In genomic region chr7:30590927-30591604, GRCm38 (mm10) we compare ENCODE assay signal across 17 mouse cellular contexts. TPM values are rescaled to one million over a fixed set of nuclear protein-coding genes. Genes with fewer than 3 reads are reported as not detected.
A peak's percentile ranks its signal among the peaks of the same experiment; 100 is the strongest.
DNase-seq lines count a peak whose midpoint lies in the region; ATAC-seq and TF ChIP-seq lines count a peak whose summit lies in the region.
"Had no signal": no experiment of that assay in that cellular context is flagged by ENCODE, and none has a peak within 500 bp of the region (broad histone marks: within the 10 kb centered on the region; RNA-seq: fewer than 3 reads in every experiment).

No protein-coding gene starts in this region.

- H3K9me3 ChIP-seq in kidney, postnatal 0 days (replicated peaks; ENCODE audit: low read length) = no peaks in the 10 kb centered on the region
- H3K9me3 ChIP-seq: G1E; hindbrain, embryonic 15.5 days had no signal

- TF ChIP-seq POLR2A in testis, adult 2 months (IDR thresholded peaks at IDR 0.05; ENCODE audit: control insufficient read depth, low read depth, low read length) = no peak

- no peaks in the 10 kb centered on the region for H3K27me3 ChIP-seq in kidney, postnatal 0 days (ENCODE audit: insufficient read depth, low read length)
- H3K27me3 ChIP-seq in testis, adult 2 months (ENCODE audit: control insufficient read depth, insufficient read depth, low read length) = no peaks in the 10 kb centered on the region
- H3K27me3 ChIP-seq: hindbrain, embryonic 15.5 days had no signal

- no peak for ATAC-seq in kidney, postnatal 0 days (replicated peaks; ENCODE audit: low FRiP score, low read depth)

- peaks cover 12% of the 10 kb centered on the region for H3K4me1 ChIP-seq in kidney, postnatal 0 days (replicated peaks; ENCODE audit: insufficient read depth, low read length)
- peaks cover 35% of the 10 kb centered on the region for H3K4me1 ChIP-seq in testis, adult 2 months (ENCODE audit: control insufficient read depth, insufficient read depth, low read length)

- TF ChIP-seq CTCF in kidney, postnatal 0 days (IDR thresholded peaks at IDR 0.05; ENCODE audit: low read depth) = no peak
- no peak for TF ChIP-seq CTCF in testis, adult 2 months (IDR thresholded peaks at IDR 0.05; ENCODE audit: control insufficient read depth, insufficient read depth, insufficient replicate concordance, low read depth, low read length)

- intact Hi-C loops in left cerebral cortex, postnatal 10 days (cut with DNase I) = loop anchor here (5.0 kb wide), 1 partner anchor 321 kb away; the partner anchor contains the start of gene Mag

- no peak overlapping the region for H3K4me3 ChIP-seq in kidney, postnatal 0 days (replicated peaks; ENCODE audit: low read depth, low read length)
- H3K4me3 ChIP-seq in testis, adult 2 months (ENCODE audit: control insufficient read depth, low read depth, low read length) = peak overlapping the region; percentile 88
- H3K4me3 ChIP-seq: hindbrain, embryonic 15.5 days had no signal

- H3K27ac ChIP-seq in kidney, postnatal 0 days = no peak overlapping the region
- peak overlapping the region; percentile 10; the same call in 1 of the 2 replicates for H3K27ac ChIP-seq in testis, adult 2 months (ENCODE audit: control insufficient read depth, insufficient read depth, low read depth, low read length)
- H3K27ac ChIP-seq: hindbrain, embryonic 15.5 days; liver, embryonic 14.5 days had no signal

- 86% methylated on average over 9 of the region's 9 CpGs for WGBS in kidney, postnatal 0 days

- H3K4me2 ChIP-seq in kidney, postnatal 0 days (ENCODE audit: low read length) = no peak overlapping the region
- H3K4me2 ChIP-seq: hindbrain, embryonic 15.5 days had no signal

- peak; percentile 55 for DNase-seq in cerebellum, adult 9-11 months
- DNase-seq in cerebellum, postnatal 36 days = no peak
- DNase-seq in kidney, postnatal 0 days (ENCODE audit: low spot score) = no peak
- DNase-seq in kidney, postnatal 10 days = no peak
- no peak for DNase-seq in testis, postnatal 10 days (ENCODE audit: low spot score)
- no peak for DNase-seq in left cerebral cortex, postnatal 10 days (ENCODE audit: extremely low spot score in 1 of 2, low spot score in 2 of 2)
- DNase-seq in c-Kit-positive CD71-positive TER-119-positive erythroid progenitor cells, embryonic 14.5 days (ENCODE audit: low spot score) = no peak
- DNase-seq: adrenal gland, adult 8-10 months; cerebellum, postnatal 14 days; lung, postnatal 10 days; thymus, adult 18-20 months had no signal

- H3K36me3 ChIP-seq in kidney, postnatal 0 days (ENCODE audit: insufficient read depth, low read length) = peaks cover 8% of the 10 kb centered on the region; the same call in 1 of the 2 replicates
- no peaks in the 10 kb centered on the region; the same call in 1 of the 2 replicates for H3K36me3 ChIP-seq in testis, adult 2 months (ENCODE audit: control insufficient read depth, insufficient read depth, low read length)

- 0 out of 2 replicates have a peak overlapping the region, but pooled peaks have one; percentile 5 for H3K9ac ChIP-seq in kidney, postnatal 0 days (ENCODE audit: low read depth, low read length)
- H3K9ac ChIP-seq: hindbrain, embryonic 15.5 days; liver, embryonic 14.5 days had no signal

RNA-seq across cellular contexts. Expression of gene Kmt2b, which starts 2.5 kb away (rescaled TPM):
- 4.9 and 5.9 TPM in 2 replicates for polyA plus RNA-seq in kidney, postnatal 0 days (2015; fragmentation: Nextera tagmentation; extraction: Ambion mirVana)
- 56.1 and 61.0 TPM in 2 replicates for polyA plus RNA-seq in testis, adult 2 months (2012; rRNA removed)
- 10 to 100 TPM; 54.1 to 56.9 TPM for total RNA-seq in left cerebral cortex, postnatal 10 days (2021)

RNA-seq across cellular contexts. Expression of gene Zbtb32, which starts 7.6 kb away (rescaled TPM):
- 0.92 and 1.6 TPM in 2 replicates for polyA plus RNA-seq in kidney, postnatal 0 days (2015; fragmentation: Nextera tagmentation; extraction: Ambion mirVana)
- 180 and 203 TPM in 2 replicates for polyA plus RNA-seq in testis, adult 2 months (2012; rRNA removed)
- not detected for total RNA-seq in left cerebral cortex, postnatal 10 days (2021)
- total RNA-seq: layer of hippocampus, adult 18-20 months; megakaryocyte-erythroid progenitor cell, adult 5-6 weeks had no signal

RNA-seq across cellular contexts. Expression of gene Upk1a, which starts 21.6 kb away (rescaled TPM):
- 35.5 and 48.6 TPM in 2 replicates for polyA plus RNA-seq in kidney, postnatal 0 days (2015; fragmentation: Nextera tagmentation; extraction: Ambion mirVana)
- polyA plus RNA-seq in testis, adult 2 months (2012; rRNA removed) = 6.5 TPM in 2 replicates
- under 1 TPM in 1 of 2 experiments, not detected in 1; 0.32 TPM for total RNA-seq in left cerebral cortex, postnatal 10 days (2021)

RNA-seq across cellular contexts. Expression of gene Igflr1, which starts 25.8 kb away (rescaled TPM):
- polyA plus RNA-seq in kidney, postnatal 0 days (2015; fragmentation: Nextera tagmentation; extraction: Ambion mirVana) = 2.4 and 2.5 TPM in 2 replicates
- polyA plus RNA-seq in testis, adult 2 months (2012; rRNA removed) = 0.80 and 1.0 TPM in 2 replicates
- total RNA-seq in left cerebral cortex, postnatal 10 days (2021) = 1 to 10 TPM; 1.5 to 1.8 TPM
- total RNA-seq: G1E had no signal

RNA-seq across cellular contexts. Expression of gene Psenen, which starts 27.6 kb away (rescaled TPM):
- 190 TPM in 2 replicates for polyA plus RNA-seq in kidney, postnatal 0 days (2015; fragmentation: Nextera tagmentation; extraction: Ambion mirVana)
- 147 and 167 TPM in 2 replicates for polyA plus RNA-seq in testis, adult 2 months (2012; rRNA removed)
- 10 to 100 TPM; 79.1 to 82.8 TPM for total RNA-seq in left cerebral cortex, postnatal 10 days (2021)

Comparison
In these comparisons a context has a peak if more than half of its experiments do, and no peak if none do; other contexts are left out.
1. RNA of gene Zbtb32, which starts 7.6 kb away (polyA plus RNA-seq): 180 to 203 TPM in testis, adult 2 months; 0.92 to 1.6 TPM in kidney, postnatal 0 days; every median in the first group is over 10 times any median in the second.